In genomic region chr9:57833762-57834471, GRCm38 (mm10) we compare ENCODE assay signal across 11 mouse cellular contexts. TPM values are rescaled to one million over a fixed set of nuclear protein-coding genes. Genes with fewer than 3 reads are reported as not detected.
DNase-seq lines count a peak whose midpoint lies in the region; ATAC-seq lines count a peak whose summit lies in the region.
"Had no signal": no experiment of that assay in that cellular context is flagged by ENCODE, and none has a peak within 500 bp of the region (broad histone marks: within the 10 kb centered on the region; RNA-seq: fewer than 3 reads in every experiment).

No protein-coding gene starts in this region.

- H3K9me3 ChIP-seq in heart, embryonic 12.5 days (replicated peaks) = no peaks in the 10 kb centered on the region
- no peaks in the 10 kb centered on the region for H3K9me3 ChIP-seq in midbrain, embryonic 11.5 days (ENCODE audit: control insufficient read depth, low read length)
- H3K9me3 ChIP-seq in midbrain, embryonic 14.5 days (ENCODE audit: control insufficient read depth, low read length) = no peaks in the 10 kb centered on the region
- no peaks in the 10 kb centered on the region for H3K9me3 ChIP-seq in embryonic facial prominence, embryonic 10.5 days
- H3K9me3 ChIP-seq in neural tube, embryonic 15.5 days (replicated peaks) = no peaks in the 10 kb centered on the region
- H3K9me3 ChIP-seq: limb, embryonic 15.5 days had no signal

- H3K9ac ChIP-seq in heart, embryonic 12.5 days = no peak overlapping the region
- H3K9ac ChIP-seq in midbrain, embryonic 11.5 days (ENCODE audit: low read length) = no peak overlapping the region
- H3K9ac ChIP-seq in midbrain, embryonic 14.5 days (replicated peaks; ENCODE audit: low read length) = no peak overlapping the region
- 0 out of 2 replicates have a peak overlapping the region, but pooled peaks have one; percentile 4 for H3K9ac ChIP-seq in neural tube, embryonic 15.5 days (replicated peaks)
- H3K9ac ChIP-seq: limb, embryonic 15.5 days had no signal

- no peaks in the 10 kb centered on the region for H3K27me3 ChIP-seq in heart, embryonic 12.5 days (replicated peaks)
- H3K27me3 ChIP-seq in midbrain, embryonic 11.5 days (ENCODE audit: control insufficient read depth, insufficient read depth, low read length) = no peaks in the 10 kb centered on the region
- H3K27me3 ChIP-seq in midbrain, embryonic 14.5 days (ENCODE audit: control insufficient read depth, insufficient read depth, low read length) = no peaks in the 10 kb centered on the region
- H3K27me3 ChIP-seq in embryonic facial prominence, embryonic 10.5 days (replicated peaks; ENCODE audit: low read depth, poor library complexity, severe bottlenecking) = no peaks in the 10 kb centered on the region; the same call in 1 of the 2 replicates
- no peaks in the 10 kb centered on the region for H3K27me3 ChIP-seq in neural tube, embryonic 15.5 days (replicated peaks)

- H3K4me3 ChIP-seq in heart, embryonic 12.5 days = no peak overlapping the region
- no peak overlapping the region for H3K4me3 ChIP-seq in midbrain, embryonic 11.5 days (ENCODE audit: low read depth, low read length)
- no peak overlapping the region for H3K4me3 ChIP-seq in midbrain, embryonic 14.5 days (replicated peaks; ENCODE audit: low read depth, low read length)
- H3K4me3 ChIP-seq in embryonic facial prominence, embryonic 10.5 days = peak overlapping the region; percentile 91
- no peak overlapping the region for H3K4me3 ChIP-seq in neural tube, embryonic 15.5 days (replicated peaks)
- H3K4me3 ChIP-seq: limb, embryonic 15.5 days had no signal

- H3K4me1 ChIP-seq in heart, embryonic 12.5 days (replicated peaks) = peaks cover 60% of the 10 kb centered on the region
- peaks cover 26% of the 10 kb centered on the region for H3K4me1 ChIP-seq in midbrain, embryonic 11.5 days (ENCODE audit: control insufficient read depth, insufficient read depth, low read length)
- H3K4me1 ChIP-seq in midbrain, embryonic 14.5 days (ENCODE audit: control insufficient read depth, insufficient read depth, low read length) = peaks cover 45% of the 10 kb centered on the region
- H3K4me1 ChIP-seq in embryonic facial prominence, embryonic 10.5 days = peaks cover 73% of the 10 kb centered on the region
- H3K4me1 ChIP-seq in neural tube, embryonic 15.5 days = peaks cover 66% of the 10 kb centered on the region

- no peak for DNase-seq in heart, adult 11 months
- DNase-seq in midbrain, embryonic 11.5 days (ENCODE audit: low spot score, missing footprints) = peak; percentile 45
- DNase-seq in midbrain, embryonic 14.5 days = no peak
- no peak for DNase-seq in embryonic facial prominence, embryonic 10.5 days (ENCODE audit: low spot score)
- no peak for DNase-seq in liver
- DNase-seq: adrenal gland, postnatal 10 days; kidney, adult 18-20 months; lung, postnatal 10 days had no signal

- no peaks in the 10 kb centered on the region for H3K36me3 ChIP-seq in heart, embryonic 12.5 days
- no peaks in the 10 kb centered on the region for H3K36me3 ChIP-seq in midbrain, embryonic 11.5 days (ENCODE audit: control insufficient read depth, insufficient read depth, low read length)
- peaks cover 4% of the 10 kb centered on the region; the same call in 1 of the 2 replicates for H3K36me3 ChIP-seq in midbrain, embryonic 14.5 days (ENCODE audit: control insufficient read depth, insufficient read depth, low read length)
- peaks cover 12% of the 10 kb centered on the region for H3K36me3 ChIP-seq in embryonic facial prominence, embryonic 10.5 days (replicated peaks)
- no peaks in the 10 kb centered on the region for H3K36me3 ChIP-seq in neural tube, embryonic 15.5 days
- H3K36me3 ChIP-seq: limb, embryonic 15.5 days had no signal

- H3K4me2 ChIP-seq in heart, embryonic 12.5 days = peak overlapping the region; percentile 73
- H3K4me2 ChIP-seq in midbrain, embryonic 11.5 days = no peak overlapping the region
- H3K4me2 ChIP-seq in midbrain, embryonic 14.5 days (ENCODE audit: low read length) = no peak overlapping the region
- peak overlapping the region; percentile 77; the same call in 1 of the 2 replicates for H3K4me2 ChIP-seq in neural tube, embryonic 15.5 days
- H3K4me2 ChIP-seq: limb, embryonic 15.5 days had no signal

- H3K27ac ChIP-seq in heart, embryonic 12.5 days (ENCODE audit: poor library complexity, severe bottlenecking) = no peak overlapping the region
- H3K27ac ChIP-seq in midbrain, embryonic 11.5 days (ENCODE audit: low read depth, low read length) = no peak overlapping the region
- H3K27ac ChIP-seq in midbrain, embryonic 14.5 days (replicated peaks; ENCODE audit: low read depth, low read length) = no peak overlapping the region
- H3K27ac ChIP-seq in embryonic facial prominence, embryonic 10.5 days (replicated peaks) = peak overlapping the region; percentile 72
- no peak overlapping the region for H3K27ac ChIP-seq in neural tube, embryonic 15.5 days (replicated peaks)
- H3K27ac ChIP-seq: limb, embryonic 15.5 days had no signal

- ATAC-seq in heart, embryonic 12.5 days (ENCODE audit: insufficient number of reproducible peaks, low FRiP score) = no peak
- ATAC-seq in midbrain, embryonic 11.5 days (ENCODE audit: low FRiP score) = no peak
- ATAC-seq in midbrain, embryonic 14.5 days (ENCODE audit: low FRiP score, low TSS enrichment) = no peak
- no peak for ATAC-seq in neural tube, embryonic 15.5 days (ENCODE audit: low FRiP score)

- 55% methylated on average over 9 of the region's 9 CpGs for WGBS in heart, embryonic 12.5 days
- WGBS in midbrain, embryonic 11.5 days = 78% methylated on average over 9 of the region's 9 CpGs
- 87% methylated on average over 9 of the region's 9 CpGs for WGBS in midbrain, embryonic 14.5 days
- WGBS in embryonic facial prominence, embryonic 10.5 days = 72% methylated on average over 9 of the region's 9 CpGs
- 44% methylated on average over 9 of the region's 9 CpGs for WGBS in neural tube, embryonic 15.5 days

RNA-seq across cellular contexts. Expression of gene Arid3b, which starts 2.7 kb away (rescaled TPM):
- polyA plus RNA-seq in heart, embryonic 12.5 days (2016; fragmentation: Nextera tagmentation; extraction: Ambion mirVana) = 27.0 and 29.8 TPM in 2 replicates
- polyA plus RNA-seq in midbrain, embryonic 11.5 days (2014; fragmentation: Nextera tagmentation; extraction: Ambion mirVana) = 22.0 and 25.7 TPM in 2 replicates
- polyA plus RNA-seq in midbrain, embryonic 14.5 days (2014; fragmentation: Nextera tagmentation; extraction: Ambion mirVana) = 8.7 and 9.6 TPM in 2 replicates
- polyA plus RNA-seq in embryonic facial prominence, embryonic 10.5 days (2016; fragmentation: Nextera tagmentation; extraction: Ambion mirVana) = 51.0 and 64.3 TPM in 2 replicates
- 6.7 and 8.9 TPM in 2 replicates for polyA plus RNA-seq in neural tube, embryonic 15.5 days (2015; fragmentation: Nextera tagmentation; extraction: Ambion mirVana)

Comparison
In these comparisons a context has a peak if more than half of its experiments do, and no peak if none do; other contexts are left out.
1. H3K4me2 ChIP-seq: peak in heart, embryonic 12.5 days (single experiment) and neural tube, embryonic 15.5 days (single experiment); none in midbrain, embryonic 11.5 days (single experiment) and midbrain, embryonic 14.5 days (single experiment).